Mouse (Mus musculus) heart, embryonic 16.5 days (tissue): ENCODE data around the gene Gm9112. TPM values are rescaled to one million over a fixed set of nuclear protein-coding genes. Genes with fewer than 3 reads are reported as not detected.
"Not testable (repeated sequence)": the region's sequence is repeated elsewhere in the genome, so short reads cannot be mapped to it uniquely, and the experiment has no call there.

Source experiments
- ATAC-seq: fragments of 200-750 bp; cut with Nextera tagmentation; replicated peaks from 2 replicates; pipeline ENCODE4 v1.8.0; 2017; ENCODE audit warnings: moderate number of reproducible peaks; ENCODE audit not compliant: insufficient read depth, low FRiP score; ENCODE audit errors: extremely low read depth
- H3K27ac ChIP-seq: fragments of 300-500 bp; sonication (generic); 2 replicates; pipeline ENCODE4 v1.5.1; 2014; ENCODE audit warnings: mild to moderate bottlenecking, low read length, control low read depth, moderate library complexity
- H3K27me3 ChIP-seq: fragments of 300-500 bp; sonication (generic); 2 replicates; pipeline ENCODE4 v1.6.1; 2014; ENCODE audit warnings: low read length, mixed read lengths; ENCODE audit not compliant: control insufficient read depth, insufficient read depth
- H3K36me3 ChIP-seq: fragments of 300-500 bp; sonication (generic); 2 replicates; pipeline ENCODE4 v1.6.1; 2014; ENCODE audit not compliant: control insufficient read depth, insufficient read depth
- H3K4me1 ChIP-seq: fragments of 300-500 bp; sonication (generic); 2 replicates; pipeline ENCODE4 v1.6.1; 2014; ENCODE audit warnings: low read length, mixed read lengths; ENCODE audit not compliant: control insufficient read depth, insufficient read depth
- H3K4me2 ChIP-seq: fragments of 300-500 bp; sonication (generic); 2 replicates; pipeline ENCODE4 v1.6.1; 2014; ENCODE audit warnings: low read depth, mild to moderate bottlenecking, control low read depth, low read length
- H3K4me3 ChIP-seq: fragments of 300-500 bp; sonication (generic); 2 replicates; pipeline ENCODE4 v1.5.1; 2014; ENCODE audit warnings: mild to moderate bottlenecking, control low read depth, low read length
- H3K9ac ChIP-seq: fragments of 300-500 bp; sonication (generic); 2 replicates; pipeline ENCODE4 v1.6.1; 2014; ENCODE audit warnings: low read length, control low read depth
- H3K9me3 ChIP-seq: fragments of 300-500 bp; sonication (generic); replicated peaks from 2 replicates; pipeline ENCODE4 v1.6.1; 2016; ENCODE audit warnings: low read length; ENCODE audit not compliant: control insufficient read depth
- WGBS: fragments of 180-500 bp; shearing (Covaris S2); extraction: QIAGEN DNeasy Blood & Tissue Kit; methylation state at CpG from one replicate; pipeline ENCODE4 v1.1.7; 2014; 5-methylcytosine and 5-hydroxymethylcytosine counted together
- polyA plus RNA-seq: library from polyadenylated mRNA; unstranded; fragments of >200 nt; fragmentation: Nextera tagmentation; extraction: Ambion mirVana; gene quantifications from 2 replicates; pipeline ENCODE4 v1.2.1, GENCODE M21; 2015

Gene Gm9112
- not detected in 2 replicates for polyA plus RNA-seq

DNA sequence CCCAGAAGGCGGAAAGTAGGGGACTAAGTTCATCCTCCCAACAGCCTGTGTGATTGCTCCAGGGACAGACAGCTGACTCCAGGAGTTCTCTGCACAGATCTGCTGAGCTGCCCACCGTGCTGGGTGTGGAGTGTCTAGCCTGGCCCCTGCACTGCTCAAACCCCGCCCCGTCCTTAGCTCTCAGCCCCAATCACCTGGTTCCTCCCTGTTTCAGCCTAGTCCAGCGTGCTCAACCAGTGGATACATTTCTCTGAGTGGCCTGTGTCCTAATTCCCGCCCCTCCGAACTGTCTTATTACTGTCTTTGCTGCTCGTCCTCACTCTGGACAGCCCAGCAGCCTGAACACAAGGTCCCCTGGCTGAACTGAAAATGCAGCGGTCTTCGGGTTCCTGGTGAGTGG, at the start of gene Gm9112, which contains the start of gene Dmrtc1b:
Gene Gm9112 (minus strand): TSS at position 101 of the 400 bp plus-strand sequence.
Gene Dmrtc1b (plus strand): TSS at position 331 of the 400 bp plus-strand sequence.
- H3K27ac ChIP-seq, H3K4me2 ChIP-seq, H3K36me3 ChIP-seq, H3K9me3 ChIP-seq, H3K9ac ChIP-seq, ATAC-seq, H3K4me1 ChIP-seq, H3K4me3 ChIP-seq, H3K27me3 ChIP-seq: not testable (repeated sequence)
- 72% methylated on average over 7 of the region's 10 CpGs for WGBS

DNA sequence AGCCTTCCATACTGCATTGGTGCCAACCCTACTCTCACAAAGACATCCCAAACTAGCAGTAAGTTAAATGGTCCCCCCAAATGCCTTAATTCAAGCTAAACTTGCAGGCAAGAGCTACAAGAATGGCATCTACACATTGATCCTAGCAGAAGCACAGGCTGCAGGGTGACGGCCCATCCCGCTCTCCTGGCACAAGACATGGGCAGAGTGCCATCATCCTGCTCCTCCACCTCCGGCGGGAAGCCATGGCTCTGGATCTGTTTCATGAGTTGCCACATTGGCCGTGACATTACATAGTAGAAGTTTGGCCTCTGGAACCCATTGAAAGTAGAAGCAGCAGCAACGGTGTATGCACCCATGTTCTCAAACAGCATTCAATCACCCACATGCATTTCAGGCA, 16.8 kb upstream of the Gm9112 start:
- not testable (repeated sequence) for H3K4me2 ChIP-seq, H3K9me3 ChIP-seq, H3K36me3 ChIP-seq, H3K4me3 ChIP-seq, H3K4me1 ChIP-seq, H3K9ac ChIP-seq, H3K27me3 ChIP-seq, H3K27ac ChIP-seq, ATAC-seq
- WGBS: 90% methylated on average over 6 of the region's 6 CpGs

GRCm38 (mm10) chrX:102700636-102701035, 6.8 kb downstream of the Gm9112 start:
- WGBS: 65% methylated on average over 3 of the region's 3 CpGs
- not testable (repeated sequence) for H3K27ac ChIP-seq, H3K9ac ChIP-seq, H3K4me2 ChIP-seq, H3K27me3 ChIP-seq, ATAC-seq, H3K36me3 ChIP-seq, H3K4me1 ChIP-seq, H3K9me3 ChIP-seq, H3K4me3 ChIP-seq

DNA sequence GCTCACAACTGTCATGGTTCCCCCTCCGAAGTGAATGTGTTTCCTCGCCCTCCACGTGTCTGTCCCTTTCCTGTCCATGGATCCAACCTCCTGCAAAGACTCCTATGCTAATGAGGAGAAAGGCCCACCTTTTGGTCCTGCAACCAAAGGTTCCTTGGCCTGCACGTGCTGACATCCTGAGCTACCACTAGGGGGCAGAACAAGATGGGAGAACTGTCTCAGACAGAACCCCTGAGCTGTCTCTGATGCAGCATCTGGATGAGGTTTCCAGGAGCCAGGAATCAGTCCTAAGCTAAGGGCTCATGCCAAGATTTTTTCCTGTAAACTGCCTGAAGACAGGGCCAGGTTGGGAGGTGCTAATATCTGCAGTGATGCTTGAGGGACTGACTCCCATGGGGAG, 18.2 kb downstream of the Gm9112 start:
- not testable (repeated sequence) for H3K9ac ChIP-seq, H3K4me3 ChIP-seq, H3K27me3 ChIP-seq, H3K4me2 ChIP-seq, H3K4me1 ChIP-seq, ATAC-seq, H3K27ac ChIP-seq, H3K9me3 ChIP-seq, H3K36me3 ChIP-seq
- 18% methylated on average over 4 of the region's 4 CpGs for WGBS

GRCm38 (mm10) chrX:102686872-102687271, 20.6 kb downstream of the Gm9112 start, which contains the start of gene Gm3880:
Gene Gm3880, minus strand, starts transcription at chrX:102686972.
- not testable (repeated sequence) for H3K4me2 ChIP-seq, H3K27ac ChIP-seq, H3K4me3 ChIP-seq, H3K9ac ChIP-seq, H3K4me1 ChIP-seq, H3K36me3 ChIP-seq, H3K9me3 ChIP-seq, ATAC-seq, H3K27me3 ChIP-seq
- 79% methylated on average over 5 of the region's 5 CpGs for WGBS

- H3K27ac ChIP-seq, H3K4me1 ChIP-seq, ATAC-seq, H3K9me3 ChIP-seq, H3K4me3 ChIP-seq, H3K36me3 ChIP-seq, H3K27me3 ChIP-seq, H3K9ac ChIP-seq, H3K4me2 ChIP-seq: not testable (repeated sequence)
- WGBS: 35% methylated on average over 3 of the region's 3 CpGs
Measured at GRCm38 (mm10) chrX:102684706-102685105, 22.7 kb downstream of the Gm9112 start.

GRCm38 (mm10) chrX:102666641-102667040, 40.8 kb downstream of the Gm9112 start:
- no peaks in the 10 kb centered on the region for H3K9me3 ChIP-seq
- no peaks in the 10 kb centered on the region for H3K36me3 ChIP-seq
- 65% methylated on average over 2 of the region's 2 CpGs for WGBS
- H3K27ac ChIP-seq: no peak overlapping the region
- no peaks in the 10 kb centered on the region for H3K4me1 ChIP-seq
- H3K4me2 ChIP-seq: no peak overlapping the region
- no peak overlapping the region for H3K4me3 ChIP-seq
- H3K9ac ChIP-seq: no peak overlapping the region
- no peak for ATAC-seq
- H3K27me3 ChIP-seq: no peaks in the 10 kb centered on the region

- no peaks in the 10 kb centered on the region for H3K27me3 ChIP-seq
- no peak overlapping the region for H3K9ac ChIP-seq
- H3K4me2 ChIP-seq: no peak overlapping the region
- 17% methylated on average over 3 of the region's 3 CpGs for WGBS
- ATAC-seq: no peak
- H3K4me1 ChIP-seq: no peaks in the 10 kb centered on the region
- H3K9me3 ChIP-seq: no peaks in the 10 kb centered on the region
- H3K4me3 ChIP-seq: no peak overlapping the region
- H3K27ac ChIP-seq: no peak overlapping the region
- no peaks in the 10 kb centered on the region for H3K36me3 ChIP-seq
Measured at GRCm38 (mm10) chrX:102660712-102661111, 46.7 kb downstream of the Gm9112 start.
